Mouse (Mus musculus): ENCODE measurements around the gene Cenpp.
"Not testable (repeated sequence)": the region's sequence is repeated elsewhere in the genome, so short reads cannot be mapped to it uniquely, and the experiment has no call there.

Gene Cenpp

DNA sequence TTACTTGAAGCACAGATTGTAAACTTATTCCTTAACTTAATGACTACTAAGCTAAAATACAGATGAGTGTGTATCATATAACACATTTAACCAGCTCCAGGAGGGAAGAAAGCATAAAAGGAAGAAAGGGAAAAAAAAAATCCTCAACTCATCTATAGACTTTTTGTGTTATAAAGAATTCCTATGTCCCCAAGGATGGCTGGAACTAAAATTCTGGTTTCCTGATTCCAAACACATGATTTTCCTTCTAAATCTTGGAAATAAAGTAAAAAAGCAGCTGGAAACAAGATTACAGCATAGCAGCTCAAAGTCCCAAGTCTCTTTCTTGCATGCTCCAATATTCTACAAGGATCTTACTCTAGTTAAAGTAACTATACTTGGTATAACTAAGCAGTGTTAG lies 49.0 kb downstream of the Cenpp start:
- no peak for DNase-seq

DNA sequence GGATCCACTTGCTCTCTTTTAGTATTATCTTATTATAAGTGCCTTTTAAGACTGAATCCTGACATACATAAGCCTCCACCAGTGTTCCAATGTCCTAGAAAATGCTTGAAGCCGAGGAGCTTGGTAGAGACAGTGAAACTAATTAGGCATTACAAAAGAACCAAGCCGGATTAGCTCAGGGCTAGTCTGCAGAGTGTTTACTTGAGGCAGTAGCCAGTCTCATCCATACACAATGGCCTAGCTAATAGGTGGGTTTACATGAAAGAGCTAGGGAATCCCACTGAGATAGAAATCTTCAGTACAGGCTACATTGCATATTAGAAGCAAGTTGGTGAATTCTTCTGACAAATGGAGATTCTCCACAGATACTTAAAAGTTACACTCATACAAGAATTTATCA lies 50.0 kb downstream of the Cenpp start:
- DNase-seq, result not testable (repeated sequence)

DNA sequence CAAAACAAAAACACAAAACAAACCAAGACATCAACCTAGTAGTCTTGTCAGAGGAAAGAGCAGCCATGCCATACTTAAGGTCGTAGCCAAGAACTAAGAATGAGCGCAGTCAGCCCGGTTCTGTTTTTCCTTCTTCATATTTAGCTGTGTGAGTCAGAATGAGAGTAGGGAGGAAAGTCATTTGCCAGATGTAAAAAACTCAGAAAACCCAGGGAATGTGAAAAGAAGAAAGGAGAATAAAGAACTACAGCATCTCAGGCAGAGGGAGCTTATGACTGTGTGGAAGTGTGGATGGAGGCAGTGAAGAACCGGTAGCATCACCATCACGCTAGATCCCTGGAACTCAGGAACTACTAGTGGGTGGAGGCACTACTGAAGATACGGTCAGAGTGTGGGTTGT lies 66.5 kb downstream of the Cenpp start:
- no peak for DNase-seq

DNA sequence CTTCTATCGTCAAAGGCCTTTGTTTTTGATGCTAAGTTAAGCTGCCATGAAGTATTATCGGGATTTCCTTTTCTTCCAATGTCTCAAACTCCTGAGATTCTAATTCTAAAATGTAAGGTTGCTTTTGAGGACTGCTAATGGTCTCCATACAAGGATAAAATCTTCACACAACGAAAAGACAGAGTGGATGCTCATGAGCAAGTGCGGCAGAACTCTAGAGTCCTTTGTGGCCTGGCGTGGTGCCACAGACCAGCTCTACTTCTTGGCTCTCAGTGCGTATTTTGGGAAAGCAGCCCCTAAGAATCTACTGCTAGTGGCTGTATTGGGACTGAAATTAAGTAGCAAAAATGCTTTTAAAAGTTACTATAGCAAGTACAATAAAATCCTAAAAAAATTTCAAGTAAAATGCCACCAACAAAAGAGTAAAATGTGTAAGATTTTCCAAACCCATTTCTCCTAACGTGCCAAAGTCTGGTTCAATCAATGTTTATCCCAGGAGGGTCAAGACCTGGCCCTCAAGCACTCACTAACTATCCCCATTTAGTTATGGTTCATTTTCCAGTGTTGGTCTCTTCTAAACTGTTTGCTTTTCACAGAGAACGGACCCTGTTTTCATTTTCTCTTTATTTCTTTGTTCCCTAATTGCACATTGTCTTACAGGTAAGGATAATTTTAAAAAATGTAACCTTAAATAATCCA lies 68.1 kb downstream of the Cenpp start:
- no peak for DNase-seq

DNA sequence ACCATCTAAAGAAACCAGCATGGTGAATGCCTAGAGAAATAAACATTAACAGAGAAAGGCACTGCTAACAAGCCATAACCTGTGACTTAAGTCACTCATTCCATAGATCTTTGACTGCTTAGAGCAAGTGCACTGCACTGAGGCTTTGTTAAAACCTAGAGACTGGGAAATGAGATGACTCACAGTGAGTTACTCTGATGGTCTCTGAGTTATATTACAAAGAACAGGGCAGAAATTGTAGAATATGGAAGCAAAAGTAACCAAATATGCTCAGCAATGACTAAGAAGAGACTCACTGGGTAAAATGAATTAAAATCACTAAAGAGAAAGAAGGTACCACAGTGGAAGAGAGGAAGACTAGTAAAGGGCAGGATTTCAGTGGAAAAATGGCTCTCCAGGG lies 68.7 kb downstream of the Cenpp start:
- no peak for DNase-seq

DNA sequence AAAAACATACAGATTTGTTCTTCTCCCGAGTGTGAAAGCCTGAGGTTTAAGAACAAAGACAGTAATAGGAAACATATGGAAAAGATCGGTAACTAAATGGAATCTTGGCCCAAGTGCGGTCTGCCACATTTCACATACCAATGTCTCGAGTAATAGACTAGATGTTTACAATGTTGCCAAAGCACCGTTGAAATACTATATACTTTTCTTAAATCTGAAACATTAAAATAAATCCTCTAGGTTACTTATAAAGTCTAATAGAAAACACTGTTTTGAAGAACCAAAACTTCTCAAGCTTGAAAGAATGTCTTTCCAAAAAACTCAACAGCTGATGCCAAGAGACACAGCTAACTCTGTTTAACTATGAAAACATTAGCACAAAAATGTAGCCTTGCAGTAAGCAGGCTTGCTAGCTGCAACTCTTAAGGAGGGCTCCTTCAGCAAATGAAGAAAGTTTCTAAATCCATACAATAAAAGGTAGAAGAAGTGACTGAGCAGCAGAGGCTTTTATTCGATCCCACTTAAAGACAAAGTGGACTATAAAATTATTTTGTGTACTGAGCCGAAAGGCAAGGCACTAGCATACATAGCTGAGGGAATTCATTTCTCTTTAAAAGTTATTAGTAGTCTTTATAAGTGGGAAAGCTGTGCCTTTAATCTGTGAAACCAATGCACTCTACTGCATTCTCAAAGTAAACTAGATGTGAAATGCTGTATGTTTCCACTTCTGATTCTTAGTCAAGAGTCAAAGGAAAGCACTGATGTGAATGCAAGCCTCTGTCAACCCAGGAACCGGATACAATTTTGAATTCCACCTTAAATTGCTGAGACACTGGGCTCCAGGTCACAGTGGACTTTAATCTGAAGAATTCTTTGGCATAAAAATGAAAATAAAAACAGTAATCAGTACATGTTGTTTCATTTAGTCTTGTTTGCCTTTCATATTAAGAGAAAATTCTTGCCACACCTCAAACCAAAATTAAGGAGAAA lies 70.7 kb downstream of the Cenpp start, which contains the start of gene Omd:
Omd (plus strand) TSS at position 922 of the 990 bp plus-strand sequence.
- no peak for DNase-seq

DNA sequence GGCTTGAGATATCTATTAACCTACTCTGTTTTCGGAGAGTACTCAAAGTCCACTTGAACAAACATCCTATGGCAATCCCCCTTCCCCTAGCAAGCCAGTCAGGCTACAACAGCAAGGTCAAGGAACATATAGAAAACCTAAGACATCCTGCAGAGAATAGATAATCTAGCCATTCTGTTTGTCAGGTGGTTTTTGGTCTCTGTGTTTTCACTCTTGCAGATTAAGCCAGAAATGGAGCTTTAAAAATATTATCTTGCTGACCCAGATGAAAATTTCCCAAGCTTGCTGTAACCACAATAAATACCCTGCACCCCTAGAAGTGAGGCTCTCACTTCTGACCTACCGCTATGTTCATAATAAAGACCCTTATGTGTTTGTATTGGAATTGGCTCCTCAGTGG lies 81.2 kb downstream of the Cenpp start:
- DNase-seq, result no peak

DNA sequence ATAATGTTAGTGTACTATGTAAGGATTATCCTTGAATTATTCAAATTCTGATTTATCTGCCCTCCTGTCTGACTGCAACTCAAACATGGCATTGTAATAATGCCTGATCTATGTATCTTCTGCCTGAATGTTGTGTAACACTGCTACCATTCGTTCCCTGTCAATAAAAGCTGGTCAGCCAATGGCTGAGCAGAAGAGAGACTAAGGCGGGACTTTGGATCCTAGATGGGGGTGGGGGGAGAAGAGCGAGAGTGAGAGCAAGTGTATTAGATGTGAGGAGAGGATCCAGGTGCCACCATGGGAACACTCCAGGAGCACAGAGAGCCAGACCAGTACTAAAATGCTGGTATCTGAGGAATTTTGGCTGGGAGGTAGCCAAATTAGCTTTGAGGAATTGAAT lies 82.2 kb downstream of the Cenpp start:
- no peak for DNase-seq

DNA sequence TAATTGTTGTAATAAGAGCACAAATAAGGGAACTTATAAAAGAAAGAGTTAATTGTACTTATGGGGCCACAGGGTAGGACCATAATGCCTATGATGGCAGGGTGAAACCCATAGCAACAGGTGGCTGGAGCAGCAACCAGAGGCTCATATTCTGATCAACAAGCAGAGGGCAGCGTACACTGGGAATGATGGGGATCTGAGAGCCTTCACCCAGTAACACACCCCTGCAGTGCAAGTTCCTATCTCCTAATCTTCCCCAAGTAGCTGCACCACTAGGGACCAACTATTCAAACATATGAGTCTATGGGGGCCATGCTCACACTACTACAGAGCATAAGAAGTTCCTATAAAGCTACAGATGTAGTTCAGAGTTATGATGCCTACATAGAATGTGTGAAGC lies 88.2 kb downstream of the Cenpp start:
- no peak for DNase-seq

DNA sequence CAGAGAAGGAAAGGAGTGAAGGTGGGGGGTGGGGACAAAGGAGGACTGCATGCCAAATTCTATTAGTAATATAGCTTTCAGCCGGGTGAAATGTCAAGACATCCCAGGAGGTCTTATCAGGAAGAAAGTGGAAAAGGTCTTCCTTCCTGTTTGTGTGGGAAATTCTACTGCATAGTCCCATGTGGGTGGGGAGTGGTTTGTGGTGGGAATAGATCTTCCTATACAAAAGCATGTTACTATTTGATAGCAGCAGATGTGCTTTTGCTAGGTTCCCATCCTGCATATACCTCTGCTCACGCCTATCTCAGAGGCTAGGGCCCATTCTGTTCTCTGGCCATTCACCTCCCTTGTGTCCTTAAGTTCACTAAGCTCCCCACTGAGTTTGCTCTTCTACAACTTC lies 91.7 kb downstream of the Cenpp start:
- DNase-seq, result no peak

DNA sequence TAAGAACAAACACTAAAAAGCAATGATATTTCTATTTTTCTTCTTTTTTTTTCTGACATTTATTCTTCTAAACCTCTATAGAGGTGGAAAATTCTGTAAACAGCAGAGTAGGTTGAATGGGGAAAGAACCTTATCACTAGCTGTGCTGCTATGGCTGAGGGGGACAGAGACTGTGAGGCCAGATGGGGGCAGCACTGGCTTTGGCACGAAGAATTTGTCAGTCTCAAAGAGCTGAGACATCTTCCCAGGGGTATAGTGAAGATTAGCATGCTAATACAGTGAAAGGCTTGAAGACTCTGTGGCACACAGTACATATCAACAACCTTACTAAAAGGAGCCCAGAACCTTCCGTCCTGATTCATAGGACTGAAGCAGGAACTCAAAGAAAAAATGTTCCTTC lies 93.4 kb downstream of the Cenpp start:
- no peak for DNase-seq

DNA sequence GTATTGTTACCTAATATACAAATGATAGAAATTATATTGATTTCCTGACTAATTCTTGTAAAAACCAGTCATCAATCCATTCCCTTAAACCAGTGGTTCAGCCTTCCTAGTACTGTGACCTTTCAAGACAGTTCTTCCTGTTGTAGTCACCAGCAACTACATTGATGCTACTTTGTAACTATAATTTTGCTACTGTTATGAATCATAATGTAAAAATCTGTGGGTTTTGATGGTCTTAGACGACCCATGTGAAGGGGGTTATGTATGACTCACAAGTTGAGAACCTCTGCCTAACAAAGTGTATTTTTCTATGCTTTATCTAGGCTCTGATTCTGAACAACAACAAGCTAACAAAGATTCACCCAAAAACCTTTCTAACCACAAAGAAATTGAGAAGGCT lies 95.7 kb downstream of the Cenpp start:
- DNase-seq, result no peak

DNA sequence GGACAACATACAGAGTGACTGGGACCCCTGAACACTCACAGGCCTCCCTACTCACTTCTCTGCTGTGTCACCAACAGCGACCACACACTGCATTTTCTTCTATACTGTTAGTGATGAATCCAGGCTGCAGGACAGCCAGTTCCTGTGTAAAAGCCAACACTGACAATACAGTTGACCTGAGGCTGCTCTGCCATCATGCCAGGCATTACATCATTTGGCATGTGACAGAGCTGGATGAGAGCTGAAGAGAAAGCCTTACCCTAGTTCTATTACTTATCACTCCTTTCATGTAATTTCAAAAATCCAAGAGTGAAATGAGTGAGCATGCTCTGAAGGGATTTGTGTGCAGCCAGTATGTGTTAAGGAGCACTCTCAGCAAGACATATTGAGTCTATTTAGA lies 96.4 kb downstream of the Cenpp start:
- DNase-seq, result no peak

DNA sequence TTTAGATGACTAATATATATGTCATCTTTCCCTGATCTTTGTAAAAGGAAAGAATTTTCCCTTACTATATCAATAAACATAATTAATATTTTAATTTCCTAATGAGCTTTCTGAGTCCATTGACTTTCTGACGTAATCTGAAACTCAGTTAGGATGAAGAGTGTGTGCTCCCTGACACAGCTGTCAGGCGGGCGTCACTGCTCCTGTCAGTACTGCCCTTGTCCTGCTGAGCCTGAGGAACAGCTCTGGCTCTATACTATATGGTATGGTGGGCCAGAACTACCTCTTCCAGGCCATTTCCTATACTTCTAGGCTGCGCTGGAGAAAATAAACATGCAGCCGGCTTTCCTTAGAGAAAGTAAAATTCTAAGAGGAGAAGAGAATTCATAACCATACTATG lies 98.1 kb downstream of the Cenpp start:
- no peak for DNase-seq

DNA sequence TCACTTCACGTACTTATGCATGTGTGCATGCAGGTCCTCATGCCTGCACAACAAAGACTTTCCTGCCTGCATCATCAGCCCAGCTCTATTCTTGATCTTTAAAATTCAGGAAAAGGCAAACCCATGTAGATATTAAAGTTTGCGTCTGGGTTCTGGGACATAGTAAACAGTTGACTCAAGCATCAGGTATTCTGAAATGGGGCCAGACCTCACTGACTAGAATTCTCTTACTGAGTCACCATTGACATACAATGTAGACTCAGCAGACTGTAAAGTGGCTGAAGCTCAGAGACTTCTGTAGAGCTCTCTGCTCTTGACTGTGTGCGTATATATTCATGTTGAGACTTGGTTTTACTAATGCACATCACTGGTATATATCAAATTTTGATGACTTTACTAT lies 103.0 kb downstream of the Cenpp start:
- DNase-seq, result no peak

DNA sequence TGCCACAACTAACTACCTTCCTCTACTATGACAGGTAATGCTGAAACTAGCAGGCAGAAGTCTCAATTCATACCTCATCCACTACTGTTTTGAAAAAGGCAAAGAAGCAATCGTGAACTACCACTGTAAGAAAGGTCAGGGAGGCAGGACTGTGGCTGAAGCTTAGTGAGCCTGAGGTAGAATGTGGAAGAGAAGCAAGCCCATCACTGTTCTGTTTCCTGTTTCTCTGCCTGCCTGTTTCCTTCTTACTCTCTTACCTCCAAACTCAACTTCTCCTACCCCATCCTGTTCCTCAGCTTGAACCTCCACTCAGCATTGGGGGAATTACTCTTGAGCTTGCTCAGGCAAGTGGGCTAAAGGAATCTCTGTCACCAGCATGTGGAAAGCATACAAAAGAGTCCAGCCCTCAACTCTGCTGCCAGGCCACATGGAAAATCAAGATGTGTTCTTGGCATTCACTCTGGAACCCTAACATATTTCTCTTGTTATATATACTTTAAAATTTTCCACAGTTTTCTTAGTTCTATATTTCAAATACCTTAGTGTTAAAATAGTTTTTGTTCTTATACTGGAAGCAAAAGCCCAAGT lies 104.9 kb downstream of the Cenpp start:
- no peak for DNase-seq

DNA sequence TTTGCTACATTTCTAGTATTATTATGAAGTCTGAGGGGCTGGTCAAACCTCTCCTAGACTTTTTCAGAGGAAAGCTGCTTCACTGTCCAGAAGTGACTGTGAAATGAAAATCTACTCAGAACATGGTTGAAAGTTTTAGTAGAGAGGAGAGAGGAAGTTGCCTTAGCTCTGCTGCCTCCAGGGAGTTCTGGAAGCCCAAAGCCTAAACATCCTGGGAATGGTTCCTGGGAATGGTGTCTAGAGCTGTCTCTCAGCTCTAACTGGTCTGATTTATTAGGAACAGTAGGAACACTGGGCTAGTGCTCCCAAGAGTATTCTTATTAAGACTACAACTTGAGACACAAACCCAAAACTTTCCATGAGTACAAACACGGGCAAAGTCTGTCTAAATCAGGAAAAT lies 106.1 kb downstream of the Cenpp start:
- DNase-seq, result no peak

DNA sequence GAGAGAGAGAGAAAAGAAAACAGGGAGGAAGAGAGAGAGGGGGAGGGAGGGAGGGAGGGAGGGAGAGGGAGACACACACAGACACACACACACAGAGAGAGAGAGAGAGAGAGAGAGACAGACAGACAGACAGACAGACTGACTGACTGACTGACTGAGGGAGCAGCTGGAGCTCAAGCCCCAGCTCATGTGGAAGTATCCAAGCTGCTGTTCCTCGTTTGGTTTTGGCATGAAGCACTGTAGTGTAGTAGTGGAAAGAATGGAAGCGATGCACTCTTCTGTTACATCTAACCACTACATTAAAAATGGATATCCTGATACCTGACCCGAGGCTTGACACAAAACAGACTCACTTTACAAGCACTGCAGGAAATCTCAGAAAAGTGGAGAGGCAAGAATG lies 106.9 kb downstream of the Cenpp start:
- DNase-seq, result no peak

DNA sequence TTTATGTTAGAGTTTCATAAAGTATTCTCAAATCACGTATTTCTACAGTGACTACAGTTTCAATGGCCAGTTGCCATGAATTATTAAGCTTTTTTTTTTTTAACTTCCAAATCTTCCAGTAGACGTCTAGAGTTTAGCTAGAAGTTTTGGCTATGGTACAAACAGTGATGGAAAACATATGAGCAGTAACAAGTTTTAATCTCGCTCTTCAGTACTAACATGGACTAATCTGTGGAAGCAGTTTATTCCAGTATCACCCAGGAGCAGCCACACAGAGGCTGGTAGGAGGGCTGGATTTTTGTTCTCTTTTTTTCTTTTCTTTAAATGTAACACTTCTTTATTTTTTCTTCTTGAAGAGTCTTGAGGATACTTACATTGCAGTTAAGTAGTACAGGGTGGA lies 108.3 kb downstream of the Cenpp start, which contains the start of gene Aspn:
Aspn (plus strand) TSS at position 165 of the 400 bp plus-strand sequence.
- no peak for DNase-seq

DNA sequence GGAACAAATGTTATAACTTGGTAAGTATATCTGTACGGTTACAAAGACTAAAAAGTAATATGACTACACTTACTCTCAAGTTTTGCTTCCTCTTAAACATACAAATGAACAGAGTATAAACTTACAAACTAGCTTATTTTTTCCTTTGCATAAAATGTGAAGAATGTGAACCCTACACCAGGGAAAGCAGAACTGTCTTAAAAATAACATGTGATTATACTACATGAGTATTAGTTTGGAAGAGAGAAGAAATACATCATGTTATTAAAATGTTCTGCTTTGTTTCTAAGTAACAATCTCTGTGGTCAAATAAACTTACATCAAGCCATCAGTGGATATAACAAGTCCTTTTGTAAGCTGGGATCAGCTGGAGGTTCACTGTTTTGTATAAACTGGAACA lies 113.9 kb downstream of the Cenpp start:
- no peak for DNase-seq

DNA sequence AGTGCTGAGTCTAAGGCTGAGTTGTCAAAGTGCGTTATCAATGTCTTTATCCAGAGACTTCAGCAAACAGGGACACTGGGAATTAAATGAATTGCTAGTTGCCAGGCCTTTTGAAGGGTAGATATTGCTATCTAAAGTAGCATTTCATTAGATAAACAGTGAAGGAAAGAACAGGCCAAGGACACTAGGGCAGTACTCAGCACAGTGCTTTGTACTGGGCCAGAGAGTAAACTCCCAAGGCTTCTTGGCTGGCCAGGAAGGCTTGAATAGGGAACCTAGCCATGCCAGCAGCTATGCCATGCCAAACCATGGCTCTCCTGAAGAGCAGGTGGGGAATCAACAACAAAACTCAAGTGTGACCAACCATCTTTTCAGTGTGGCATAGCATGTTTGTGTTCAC lies 115.6 kb downstream of the Cenpp start:
- DNase-seq, result no peak

DNA sequence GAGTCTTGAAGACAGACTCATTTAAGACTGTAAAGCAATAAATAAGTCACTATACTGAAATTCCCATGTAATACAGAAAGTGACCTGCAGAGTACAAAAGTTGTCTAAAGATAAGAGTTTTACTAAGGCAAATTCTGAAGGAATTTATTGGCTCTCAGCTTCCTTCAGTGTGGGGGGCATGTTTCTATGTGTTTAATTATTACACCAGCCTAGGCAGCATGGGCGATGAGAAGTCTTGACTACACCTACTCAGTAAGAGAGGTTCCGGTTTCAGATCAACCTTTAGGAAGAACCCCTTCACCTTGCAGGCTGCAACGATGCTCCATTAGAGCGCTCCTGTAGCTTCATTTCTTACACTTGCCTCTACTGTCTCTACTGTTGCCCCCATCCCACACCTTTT lies 121.9 kb downstream of the Cenpp start:
- no peak for DNase-seq

DNA sequence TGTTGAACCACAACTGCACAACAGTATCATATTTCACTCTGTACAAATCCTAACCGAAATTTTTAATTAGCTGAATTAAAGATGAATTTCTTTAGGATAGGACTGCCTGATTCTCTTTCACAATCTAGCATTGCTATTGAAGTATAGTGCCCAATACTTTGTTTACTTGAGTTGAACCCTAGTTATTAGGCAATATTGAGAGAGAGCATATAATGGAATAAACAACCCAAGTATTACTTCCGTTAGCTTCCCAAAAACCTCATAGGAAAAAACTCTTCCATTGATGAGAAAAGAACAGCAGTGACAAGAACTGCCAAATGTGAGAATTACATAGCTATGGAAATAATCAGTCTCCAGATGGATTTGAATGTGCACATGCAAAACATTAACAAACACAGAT lies 126.3 kb downstream of the Cenpp start:
- DNase-seq, result no peak

DNA sequence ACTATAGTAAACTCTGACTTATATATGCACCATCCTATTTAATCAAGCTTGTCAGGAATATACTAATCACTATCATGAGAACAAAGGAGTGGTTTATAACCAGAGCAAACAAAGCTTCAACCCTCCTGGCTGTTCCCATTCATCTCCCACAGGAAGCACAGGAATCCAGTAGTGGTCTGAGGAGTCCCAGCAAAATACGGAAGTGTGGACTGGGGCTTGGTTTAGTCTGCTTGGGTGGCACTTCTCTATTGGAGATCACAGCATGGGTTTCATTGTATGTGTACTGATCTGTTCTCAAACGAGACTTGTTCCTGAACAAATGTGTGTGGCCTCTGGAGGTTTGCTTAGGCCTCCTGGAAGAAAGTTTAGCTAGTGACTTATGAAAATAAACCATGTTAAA lies 133.8 kb downstream of the Cenpp start:
- no peak for DNase-seq

Measured in cerebellum, adult 11-12 months (tissue).